Mouse (Mus musculus) midbrain, embryonic 14.5 days (tissue): ENCODE data around the gene Bmp2. TPM values are rescaled to one million over a fixed set of nuclear protein-coding genes. Genes with fewer than 3 reads are reported as not detected.

ENCODE experiments used
- ATAC-seq: fragments of 200-750 bp; cut with Nextera tagmentation; 2 replicates; pipeline ENCODE4 v1.8.0; 2017; ENCODE audit warnings: moderate number of reproducible peaks, moderate library complexity; ENCODE audit not compliant: low FRiP score, low TSS enrichment
- DNase-seq: peaks from one replicate; pipeline ENCODE4 v3.0.0-alpha.2; 2015
- H3K27ac ChIP-seq: fragments of 300-500 bp; sonication (generic); replicated peaks from 2 replicates; pipeline ENCODE4 v1.5.1; 2014; ENCODE audit warnings: mild to moderate bottlenecking, low read depth, low read length, moderate library complexity
- H3K27me3 ChIP-seq: fragments of 300-500 bp; sonication (generic); 2 replicates; pipeline ENCODE4 v1.6.1; 2014; ENCODE audit warnings: low read length, control low read depth, mixed read lengths; ENCODE audit not compliant: control insufficient read depth, insufficient read depth
- H3K36me3 ChIP-seq: fragments of 300-500 bp; sonication (generic); 2 replicates; pipeline ENCODE4 v1.6.1; 2014; ENCODE audit warnings: low read length, control low read depth; ENCODE audit not compliant: control insufficient read depth, insufficient read depth
- H3K4me1 ChIP-seq: fragments of 300-500 bp; sonication (generic); 2 replicates; pipeline ENCODE4 v1.6.1; 2014; ENCODE audit warnings: mild to moderate bottlenecking, antibody characterized with exemption, low read length, control low read depth; ENCODE audit not compliant: control insufficient read depth, insufficient read depth
- H3K4me2 ChIP-seq: fragments of 300-500 bp; sonication (generic); 2 replicates; pipeline ENCODE4 v1.6.1; 2014; ENCODE audit warnings: mild to moderate bottlenecking, low read length, moderate library complexity
- H3K4me3 ChIP-seq: fragments of 300-500 bp; sonication (generic); replicated peaks from 2 replicates; pipeline ENCODE4 v1.5.1; 2014; ENCODE audit warnings: low read depth, low read length
- H3K9ac ChIP-seq: fragments of 300-500 bp; sonication (generic); replicated peaks from 2 replicates; pipeline ENCODE4 v1.6.1; 2014; ENCODE audit warnings: mild to moderate bottlenecking, low read length, moderate library complexity
- H3K9me3 ChIP-seq: fragments of 300-500 bp; sonication (generic); 2 replicates; pipeline ENCODE4 v1.6.1; 2016; ENCODE audit warnings: low read length, control low read depth, mixed read lengths; ENCODE audit not compliant: control insufficient read depth
- WGBS: fragments of 180-500 bp; shearing (Covaris S2); extraction: QIAGEN DNeasy Blood & Tissue Kit; methylation state at CpG from one replicate; pipeline ENCODE4 v1.1.7; 2014; 5-methylcytosine and 5-hydroxymethylcytosine counted together
- microRNA-seq: library from miRNA; unstranded; fragments of <30 nt; microRNA quantifications from one replicate; pipeline ENCODE4, GENCODE M21; 2016
- polyA plus RNA-seq: library from polyadenylated mRNA; unstranded; fragments of >200 nt; fragmentation: Nextera tagmentation; extraction: Ambion mirVana; gene quantifications from 2 replicates; pipeline ENCODE4 v1.2.1, GENCODE M21; 2014

The Bmp2 gene
- polyA plus RNA-seq, 1 experiment from 2014 or later = 1.9 TPM

GRCm38 (mm10) chr2:133553911-133554285 is 1.9 kb downstream of the Bmp2 start:
- 0 out of 2 replicates have a peak overlapping the region, but pooled peaks have one; percentile 47 for H3K9ac ChIP-seq
- no peaks in the 10 kb centered on the region for H3K36me3 ChIP-seq
- H3K9me3 ChIP-seq = no peaks in the 10 kb centered on the region
- H3K4me1 ChIP-seq = peaks cover 8% of the 10 kb centered on the region
- no peak overlapping the region for H3K27ac ChIP-seq
- peaks cover 57% of the 10 kb centered on the region for H3K27me3 ChIP-seq
- ATAC-seq = no peak
- WGBS = 35% methylated on average over 9 of the region's 9 CpGs
- peak; percentile 25 for DNase-seq
- peak overlapping the region; percentile 44 for H3K4me3 ChIP-seq
- peak overlapping the region; percentile 95 for H3K4me2 ChIP-seq

- H3K9ac ChIP-seq = peak overlapping the region; percentile 47; the same call in 1 of the 2 replicates
- H3K4me3 ChIP-seq = peak overlapping the region; percentile 44
- H3K9me3 ChIP-seq = no peaks in the 10 kb centered on the region
- H3K36me3 ChIP-seq = no peaks in the 10 kb centered on the region
- WGBS = under 1% methylated on average over 55 of the region's 55 CpGs
- peaks cover 8% of the 10 kb centered on the region for H3K4me1 ChIP-seq
- ATAC-seq (peak; percentile 49), DNase-seq (peak; percentile 69)
- H3K27me3 ChIP-seq = peaks cover 57% of the 10 kb centered on the region
- H3K4me2 ChIP-seq = peak overlapping the region; percentile 95
- no peak overlapping the region for H3K27ac ChIP-seq
Measured at GRCm38 (mm10) chr2:133554286-133555021, 2.5 kb downstream of the Bmp2 start.

- no peaks in the 10 kb centered on the region for H3K36me3 ChIP-seq
- no peak overlapping the region for H3K27ac ChIP-seq
- H3K4me3 ChIP-seq = no peak overlapping the region
- H3K9me3 ChIP-seq = no peaks in the 10 kb centered on the region
- 76% methylated on average over 10 of the region's 10 CpGs for WGBS
- ATAC-seq = no peak
- H3K4me2 ChIP-seq = no peak overlapping the region
- no peaks in the 10 kb centered on the region for H3K27me3 ChIP-seq
- no peaks in the 10 kb centered on the region for H3K4me1 ChIP-seq
- DNase-seq = no peak
- H3K9ac ChIP-seq = no peak overlapping the region
Measured at GRCm38 (mm10) chr2:133564248-133564886, 12.4 kb downstream of the Bmp2 start.

GRCm38 (mm10) chr2:133565424-133565823 is 13.5 kb downstream of the Bmp2 start:
- ATAC-seq (no peak), DNase-seq (no peak)
- H3K9me3 ChIP-seq = no peaks in the 10 kb centered on the region
- H3K4me3 ChIP-seq = no peak overlapping the region
- 93% methylated on average over 5 of the region's 5 CpGs for WGBS
- no peak overlapping the region for H3K27ac ChIP-seq
- no peak overlapping the region for H3K9ac ChIP-seq
- no peak overlapping the region for H3K4me2 ChIP-seq
- no peaks in the 10 kb centered on the region for H3K27me3 ChIP-seq
- H3K4me1 ChIP-seq = no peaks in the 10 kb centered on the region
- H3K36me3 ChIP-seq = no peaks in the 10 kb centered on the region

GRCm38 (mm10) chr2:133565995-133566710 is 14.2 kb downstream of the Bmp2 start:
- DNase-seq (no peak), ATAC-seq (no peak)
- H3K27ac ChIP-seq = no peak overlapping the region
- 87% methylated on average over 14 of the region's 14 CpGs for WGBS
- no peak overlapping the region for H3K4me3 ChIP-seq
- no peaks in the 10 kb centered on the region for H3K9me3 ChIP-seq
- H3K9ac ChIP-seq = no peak overlapping the region
- H3K4me1 ChIP-seq = no peaks in the 10 kb centered on the region
- H3K4me2 ChIP-seq = no peak overlapping the region
- H3K36me3 ChIP-seq = no peaks in the 10 kb centered on the region
- no peaks in the 10 kb centered on the region for H3K27me3 ChIP-seq

- no peaks in the 10 kb centered on the region for H3K36me3 ChIP-seq
- no peaks in the 10 kb centered on the region for H3K9me3 ChIP-seq
- no peak overlapping the region for H3K27ac ChIP-seq
- H3K27me3 ChIP-seq = no peaks in the 10 kb centered on the region
- no peak overlapping the region for H3K9ac ChIP-seq
- no peak overlapping the region for H3K4me2 ChIP-seq
- peaks cover 8% of the 10 kb centered on the region; the same call in 1 of the 2 replicates for H3K4me1 ChIP-seq
- H3K4me3 ChIP-seq = no peak overlapping the region
- ATAC-seq = no peak
- DNase-seq = no peak
- 67% methylated on average over 12 of the region's 12 CpGs for WGBS
Measured at GRCm38 (mm10) chr2:133591562-133592255, 39.8 kb downstream of the Bmp2 start.

Small RNA genes lying within 50 kb of the gene (microRNA-seq; reads per million reads assigned to microRNA genes)
- gene Mir3090 = not detected
